Mouse (Mus musculus) intestine, embryonic 16.5 days (tissue): Measurements from ENCODE around the gene Slc25a33. TPM values are rescaled to one million over a fixed set of nuclear protein-coding genes. Genes with fewer than 3 reads are reported as not detected.

Experiments used
- ATAC-seq: fragments of 200-750 bp; cut with Nextera tagmentation; 2 replicates; pipeline ENCODE4 v1.8.0; 2017; ENCODE audit warnings: moderate TSS enrichment, moderate library complexity
- H3K27ac ChIP-seq: fragments of 300-500 bp; sonication (generic); 2 replicates; pipeline ENCODE4 v1.5.1; 2014; ENCODE audit warnings: mild to moderate bottlenecking, low read length
- H3K27me3 ChIP-seq: fragments of 300-500 bp; sonication (generic); replicated peaks from 2 replicates; pipeline ENCODE4 v1.6.1; 2014; ENCODE audit warnings: low read length, control low read depth, mixed read lengths; ENCODE audit not compliant: control insufficient read depth, insufficient read depth
- H3K36me3 ChIP-seq: fragments of 300-500 bp; sonication (generic); 2 replicates; pipeline ENCODE4 v1.6.1; 2014; ENCODE audit warnings: low read length, control low read depth; ENCODE audit not compliant: control insufficient read depth, insufficient read depth
- H3K4me1 ChIP-seq: fragments of 300-500 bp; sonication (generic); 2 replicates; pipeline ENCODE4 v1.6.1; 2014; ENCODE audit warnings: low read length, control low read depth, mixed read lengths; ENCODE audit not compliant: control insufficient read depth, insufficient read depth
- H3K4me2 ChIP-seq: fragments of 300-500 bp; sonication (generic); 2 replicates; pipeline ENCODE4 v1.6.1; 2014; ENCODE audit warnings: low read depth, low read length, control low read depth
- H3K4me3 ChIP-seq: fragments of 300-500 bp; sonication (generic); 2 replicates; pipeline ENCODE4 v1.5.1; 2014; ENCODE audit warnings: mild to moderate bottlenecking, low read length
- H3K9ac ChIP-seq: fragments of 300-500 bp; sonication (generic); 2 replicates; pipeline ENCODE4 v1.6.1; 2014; ENCODE audit warnings: low read depth, low read length
- H3K9me3 ChIP-seq: fragments of 300-500 bp; sonication (generic); 2 replicates; pipeline ENCODE4 v1.6.1; 2016; ENCODE audit warnings: low read length, control low read depth; ENCODE audit not compliant: control insufficient read depth
- WGBS: fragments of 180-500 bp; shearing (Covaris S2); extraction: QIAGEN DNeasy Blood & Tissue Kit; methylation state at CpG from one replicate; pipeline ENCODE4 v1.1.7; 2014; 5-methylcytosine and 5-hydroxymethylcytosine counted together
- polyA plus RNA-seq: library from polyadenylated mRNA; unstranded; fragments of >200 nt; fragmentation: Nextera tagmentation; extraction: Ambion mirVana; gene quantifications from 2 replicates; pipeline ENCODE4 v1.2.1, GENCODE M21; 2015

Slc25a33 gene
- polyA plus RNA-seq, 1 experiment from 2014 or later, result 9.1 TPM

DNA sequence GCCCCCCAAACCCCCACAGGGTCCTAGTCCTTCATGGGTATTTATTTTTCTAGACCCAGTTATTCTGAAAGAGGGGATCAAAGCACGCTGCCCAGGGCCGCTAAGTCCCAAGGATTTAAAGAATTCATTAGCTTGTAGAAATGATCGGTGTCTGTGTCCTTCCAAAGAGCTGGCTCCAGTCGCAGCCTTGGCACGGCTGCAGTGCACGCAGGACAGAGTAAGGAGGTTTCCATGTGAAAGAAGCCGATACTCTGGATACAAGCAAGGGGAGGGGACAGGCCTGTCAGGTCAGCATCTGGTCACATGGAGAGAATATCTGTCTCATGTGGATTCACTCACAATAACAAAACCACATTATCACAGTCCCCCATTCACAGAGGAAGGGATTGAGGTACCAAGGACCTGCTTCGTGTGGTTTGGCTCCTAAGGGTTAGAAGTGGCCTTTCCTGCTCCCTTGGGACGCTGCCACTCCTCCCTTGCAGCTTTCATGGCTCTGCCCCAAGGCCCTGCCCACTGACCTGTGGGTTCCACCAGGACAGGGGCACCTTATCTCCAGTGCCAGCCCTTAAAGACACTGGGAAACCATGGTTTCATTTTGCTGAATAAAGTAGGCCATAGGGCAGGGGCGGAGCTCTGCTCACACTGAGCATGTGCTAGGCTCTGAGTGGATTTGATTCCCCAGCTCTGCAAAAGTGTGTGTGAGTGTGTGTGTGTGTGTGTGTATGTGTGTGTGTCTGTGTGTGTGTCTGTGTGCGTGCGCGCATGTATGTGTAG is 15.5 kb upstream of the Slc25a33 start:
- Histone ChIP-seq H3K4me3 (no peak overlapping the region), H3K27ac (peak overlapping the region; percentile 41), H3K4me2 (no peak overlapping the region), H3K9me3 (no peaks in the 10 kb centered on the region), H3K27me3 (no peaks in the 10 kb centered on the region), H3K4me1 (peaks cover 25% of the 10 kb centered on the region), H3K9ac (peak overlapping the region; percentile 14; the same call in 1 of the 2 replicates), H3K36me3 (no peaks in the 10 kb centered on the region)
- peak; percentile 67 for ATAC-seq
- 76% methylated on average over 13 of the region's 13 CpGs for WGBS

DNA sequence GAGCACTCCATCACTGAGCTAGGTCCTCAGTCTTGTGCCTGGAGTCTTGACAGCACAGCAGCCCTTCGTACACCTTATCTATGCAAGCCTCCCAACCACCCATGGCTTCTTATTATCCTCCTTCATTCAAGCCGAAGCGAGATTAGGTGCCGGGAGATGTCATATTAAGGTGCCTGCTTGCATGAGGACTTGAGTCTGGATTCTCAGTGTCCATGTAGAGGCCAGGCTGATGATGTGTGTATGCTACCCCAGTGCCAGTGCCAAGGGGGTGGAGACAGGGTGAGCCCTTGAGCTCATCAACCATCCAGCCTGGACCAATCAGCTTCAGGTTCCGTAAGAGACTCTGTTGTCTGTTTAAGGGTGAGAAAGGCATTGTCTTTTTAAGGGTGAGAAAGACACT is 10.8 kb upstream of the Slc25a33 start:
- H3K36me3 ChIP-seq, result no peaks in the 10 kb centered on the region
- no peaks in the 10 kb centered on the region for H3K27me3 ChIP-seq
- H3K4me3 ChIP-seq, result no peak overlapping the region
- no peak overlapping the region for H3K27ac ChIP-seq
- H3K4me2 ChIP-seq, result no peak overlapping the region
- H3K9me3 ChIP-seq, result no peaks in the 10 kb centered on the region
- no peak overlapping the region for H3K9ac ChIP-seq
- WGBS, result 86% methylated on average over 5 of the region's 5 CpGs
- H3K4me1 ChIP-seq, result peaks cover 20% of the 10 kb centered on the region
- ATAC-seq, result no peak

DNA sequence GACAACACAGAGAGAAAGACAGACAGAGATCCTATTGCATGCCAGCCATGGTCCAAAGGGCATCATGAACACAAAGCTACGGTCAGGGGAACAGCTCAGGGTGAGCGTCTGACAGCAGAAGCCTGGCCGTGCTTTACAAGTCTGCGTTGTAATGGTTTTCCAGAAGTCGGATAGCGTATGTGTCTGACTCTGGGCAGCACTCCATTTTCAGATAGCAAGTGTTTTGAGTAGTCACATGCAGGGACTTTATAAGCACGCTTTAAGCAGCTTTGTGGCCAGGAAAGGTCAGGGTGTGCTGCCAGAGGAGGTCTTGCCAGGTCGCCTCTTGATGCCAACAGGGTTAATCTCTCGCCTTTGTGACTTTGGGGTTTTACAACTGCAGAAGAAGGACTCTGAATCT is 10.3 kb upstream of the Slc25a33 start:
- no peak overlapping the region for H3K27ac ChIP-seq
- no peak overlapping the region for H3K4me3 ChIP-seq
- peaks cover 16% of the 10 kb centered on the region for H3K4me1 ChIP-seq
- H3K9ac ChIP-seq, result no peak overlapping the region
- H3K9me3 ChIP-seq, result no peaks in the 10 kb centered on the region
- H3K36me3 ChIP-seq, result no peaks in the 10 kb centered on the region
- H3K27me3 ChIP-seq, result no peaks in the 10 kb centered on the region
- ATAC-seq, result no peak
- no peak overlapping the region for H3K4me2 ChIP-seq
- 78% methylated on average over 9 of the region's 9 CpGs for WGBS

DNA sequence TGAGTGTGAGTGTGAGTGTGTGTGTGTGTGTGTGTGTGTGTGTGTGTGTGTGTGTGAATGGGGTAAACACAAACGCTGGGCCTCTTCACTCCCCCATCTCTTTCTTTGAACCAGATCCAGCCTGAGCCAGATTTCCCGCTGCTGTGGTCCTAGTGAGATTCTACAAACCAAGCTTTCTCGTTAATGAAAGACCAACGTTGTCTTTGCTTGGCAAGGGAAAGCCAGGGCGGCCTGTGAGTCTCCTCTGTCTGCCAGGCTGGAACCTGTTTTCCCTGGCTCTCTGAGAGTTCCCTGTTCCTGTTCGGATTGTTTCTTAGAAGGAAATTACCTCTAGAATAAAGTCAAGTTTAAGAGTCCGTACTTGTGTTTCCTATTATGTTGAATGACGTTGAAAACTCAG is 8.9 kb upstream of the Slc25a33 start:
- no peak overlapping the region for H3K27ac ChIP-seq
- no peak for ATAC-seq
- peaks cover 14% of the 10 kb centered on the region for H3K4me1 ChIP-seq
- H3K27me3 ChIP-seq, result no peaks in the 10 kb centered on the region
- WGBS, result 67% methylated on average over 8 of the region's 8 CpGs
- H3K36me3 ChIP-seq, result no peaks in the 10 kb centered on the region
- H3K9ac ChIP-seq, result no peak overlapping the region
- H3K9me3 ChIP-seq, result no peaks in the 10 kb centered on the region
- no peak overlapping the region for H3K4me3 ChIP-seq
- H3K4me2 ChIP-seq, result no peak overlapping the region

DNA sequence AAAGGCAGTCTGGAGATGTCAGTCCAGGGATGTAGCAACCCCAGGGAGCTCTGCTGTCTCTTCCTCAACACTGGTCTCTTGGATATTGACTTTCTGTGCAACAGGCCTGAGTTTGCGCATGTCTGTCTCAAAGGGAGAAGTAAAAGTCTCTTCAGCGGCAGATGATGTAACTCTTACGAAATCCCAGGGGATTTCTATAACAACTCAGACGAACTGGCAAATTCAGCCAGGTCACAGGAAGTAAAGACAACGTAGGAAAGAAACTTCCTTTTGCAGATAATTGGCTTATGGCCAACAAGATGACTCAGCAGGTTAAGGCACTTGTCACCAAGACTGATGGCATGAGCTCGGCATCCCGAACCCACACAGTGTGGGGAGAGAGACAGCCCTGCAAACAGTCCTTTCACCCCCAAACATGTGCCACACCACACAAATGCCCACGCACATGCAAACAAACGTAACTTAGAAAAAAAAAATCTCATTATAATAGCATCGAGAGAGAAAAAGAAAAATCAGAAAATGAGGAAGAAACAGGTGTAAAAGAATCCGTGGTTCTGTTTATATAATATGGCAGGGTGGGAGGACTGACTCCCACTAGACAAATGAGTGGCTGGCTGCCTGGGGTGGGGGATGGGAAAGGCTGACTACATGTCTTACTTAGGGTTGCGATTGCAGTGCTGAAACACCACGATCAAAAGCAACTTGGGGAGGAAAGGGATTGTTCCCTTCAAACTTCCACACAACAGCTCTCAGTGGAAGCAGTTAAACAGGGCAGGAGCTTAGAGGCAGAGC is 6.7 kb upstream of the Slc25a33 start:
- WGBS, result 44% methylated on average over 13 of the region's 13 CpGs
- Histone ChIP-seq H3K9ac (no peak overlapping the region), H3K4me1 (peaks cover 19% of the 10 kb centered on the region), H3K27me3 (no peaks in the 10 kb centered on the region), H3K9me3 (no peaks in the 10 kb centered on the region), H3K27ac (no peak overlapping the region), H3K4me3 (no peak overlapping the region), H3K36me3 (no peaks in the 10 kb centered on the region), H3K4me2 (no peak overlapping the region)
- 0 out of 2 replicates have a peak, but pooled peaks have one; percentile 35 for ATAC-seq

DNA sequence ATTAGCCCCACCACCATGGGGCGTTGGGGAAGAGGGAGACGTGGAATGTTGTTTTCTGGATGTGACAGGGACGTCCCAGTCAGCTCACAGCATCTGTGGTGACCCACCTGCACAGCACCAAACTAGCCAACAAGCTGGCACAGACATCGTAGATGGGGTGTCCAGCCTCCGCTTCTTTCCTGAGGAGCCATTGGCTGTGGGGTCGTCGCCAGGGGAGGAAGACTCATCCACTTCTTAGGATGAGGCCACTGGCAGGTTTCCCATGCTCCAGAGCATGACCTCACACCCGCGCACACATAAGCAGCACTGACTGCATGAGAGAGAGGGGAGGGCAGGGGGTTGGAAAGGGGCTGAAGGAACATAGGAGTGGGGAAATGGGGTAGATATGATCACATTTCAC is 5.9 kb upstream of the Slc25a33 start:
- Histone ChIP-seq H3K4me2 (no peak overlapping the region), H3K27me3 (no peaks in the 10 kb centered on the region), H3K4me1 (peaks cover 25% of the 10 kb centered on the region), H3K36me3 (no peaks in the 10 kb centered on the region), H3K4me3 (no peak overlapping the region), H3K9ac (no peak overlapping the region), H3K9me3 (no peaks in the 10 kb centered on the region), H3K27ac (no peak overlapping the region)
- 81% methylated on average over 9 of the region's 9 CpGs for WGBS
- ATAC-seq, result no peak

DNA sequence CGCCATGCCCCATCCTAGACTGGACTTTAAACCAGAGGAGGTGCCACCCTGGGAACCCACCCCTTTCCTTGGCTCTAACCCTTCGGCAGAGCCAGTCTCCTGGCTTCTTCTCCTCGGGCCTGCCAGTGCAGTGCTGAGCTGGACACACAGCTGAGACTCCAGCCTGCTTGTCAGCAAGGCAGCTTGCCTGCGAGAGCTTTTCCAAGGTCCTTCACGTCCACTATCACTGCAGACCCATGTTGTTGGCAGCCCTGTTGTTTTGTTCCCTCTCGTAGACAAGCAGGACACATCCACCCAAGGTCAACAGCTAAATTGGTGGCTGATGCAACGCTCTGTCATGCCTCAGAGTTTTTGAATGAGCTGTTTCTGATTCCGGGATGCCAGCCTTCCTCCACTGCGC is 3.0 kb upstream of the Slc25a33 start:
- H3K9me3 ChIP-seq, result no peaks in the 10 kb centered on the region
- no peaks in the 10 kb centered on the region for H3K36me3 ChIP-seq
- 79% methylated on average over 9 of the region's 9 CpGs for WGBS
- ATAC-seq, result no peak
- no peak overlapping the region for H3K4me3 ChIP-seq
- H3K4me1 ChIP-seq, result peaks cover 25% of the 10 kb centered on the region
- no peak overlapping the region for H3K27ac ChIP-seq
- no peak overlapping the region for H3K4me2 ChIP-seq
- no peak overlapping the region for H3K9ac ChIP-seq
- no peaks in the 10 kb centered on the region for H3K27me3 ChIP-seq

DNA sequence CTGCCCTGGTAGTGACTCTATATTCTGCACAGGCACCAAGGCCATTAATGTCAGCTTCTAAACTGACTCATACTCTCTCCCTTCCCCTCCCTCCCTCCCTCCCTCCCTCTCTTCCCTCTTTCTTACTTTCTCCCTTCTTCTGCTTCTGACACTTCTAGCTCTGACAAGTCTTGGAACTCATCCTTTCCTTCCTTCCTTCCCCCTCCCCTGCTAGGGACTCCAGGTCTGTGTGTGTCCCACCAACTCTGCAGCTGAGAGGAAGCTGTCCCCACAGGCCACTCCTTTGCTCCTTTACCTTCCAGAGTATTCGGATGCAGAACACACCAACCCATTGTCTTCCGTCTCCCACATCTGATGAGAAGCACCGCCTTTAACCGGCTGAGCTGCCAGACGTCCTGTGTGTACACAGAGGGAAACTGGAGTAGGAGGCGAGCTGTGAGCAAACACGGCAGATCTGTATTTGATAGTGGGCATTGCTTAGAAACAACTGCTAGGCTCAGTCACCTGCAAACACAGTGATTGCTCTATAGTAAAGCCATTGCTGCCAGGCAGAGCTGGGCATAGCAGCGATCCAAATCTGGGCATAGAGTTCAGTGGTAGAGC is 1.8 kb upstream of the Slc25a33 start:
- Histone ChIP-seq H3K9ac (no peak overlapping the region), H3K36me3 (no peaks in the 10 kb centered on the region), H3K4me3 (no peak overlapping the region), H3K4me1 (peaks cover 22% of the 10 kb centered on the region), H3K27me3 (no peaks in the 10 kb centered on the region), H3K27ac (0 out of 2 replicates have a peak overlapping the region, but pooled peaks have one; percentile 11), H3K4me2 (no peak overlapping the region), H3K9me3 (no peaks in the 10 kb centered on the region)
- WGBS, result 15% methylated on average over 8 of the region's 8 CpGs
- peak; percentile 41 for ATAC-seq

DNA sequence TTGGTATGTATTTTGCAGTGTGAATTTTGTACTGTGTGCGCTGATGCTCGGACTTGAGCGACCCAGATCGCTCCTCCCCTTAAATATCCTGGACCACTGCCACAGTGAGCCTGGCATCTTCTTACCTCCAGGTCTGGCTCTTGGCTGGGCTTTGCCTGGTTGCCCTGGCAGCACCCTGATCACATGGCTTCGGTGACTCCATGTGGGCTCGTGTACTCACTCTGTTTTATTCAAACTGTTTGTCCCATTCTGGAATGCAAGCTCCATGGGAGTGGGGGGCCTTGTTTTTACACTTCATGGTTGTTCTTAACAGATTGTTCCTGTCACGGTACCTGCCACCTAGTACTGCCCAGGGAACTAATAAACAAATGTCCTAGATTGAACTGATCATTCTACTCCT is 1.3 kb upstream of the Slc25a33 start:
- H3K27ac ChIP-seq, result no peak overlapping the region
- no peaks in the 10 kb centered on the region for H3K27me3 ChIP-seq
- WGBS, result 55% methylated on average over 7 of the region's 7 CpGs
- no peaks in the 10 kb centered on the region for H3K9me3 ChIP-seq
- H3K9ac ChIP-seq, result no peak overlapping the region
- H3K4me1 ChIP-seq, result peaks cover 17% of the 10 kb centered on the region
- H3K4me2 ChIP-seq, result no peak overlapping the region
- H3K4me3 ChIP-seq, result no peak overlapping the region
- no peaks in the 10 kb centered on the region for H3K36me3 ChIP-seq
- no peak for ATAC-seq
